Mouse (Mus musculus) ES-E14 (cell line): Measurements from ENCODE around the gene Nfic. TPM values are rescaled to one million over a fixed set of nuclear protein-coding genes. Genes with fewer than 3 reads are reported as not detected.

Source experiments
- DNase-seq: peaks from one replicate; pipeline ENCODE4 v3.0.0-alpha.2; 2013; ENCODE audit warnings: low read depth, low spot score
- H3K27ac ChIP-seq: 2 replicates; pipeline ENCODE4 v1.5.1; 2012; ENCODE audit warnings: low read depth, mild to moderate bottlenecking, low read length, moderate library complexity, mixed read lengths; ENCODE audit not compliant: poor library complexity, insufficient read depth, severe bottlenecking
- H3K36me3 ChIP-seq: 2 replicates; pipeline ENCODE4 v1.6.1; 2012; ENCODE audit warnings: mild to moderate bottlenecking, low read length, moderate library complexity, mixed read lengths; ENCODE audit not compliant: control insufficient read depth, poor library complexity, insufficient read depth, severe bottlenecking
- H3K4me1 ChIP-seq, 2 experiments: fragments of 150-350 bp in 1 of 2; sonication (generic) in 1 of 2; 2 replicates each; pipeline ENCODE4 v1.6.1; 2012; ENCODE audit warnings: low read length in 2 of 2, mild to moderate bottlenecking in 1 of 2, mixed read lengths in 1 of 2; ENCODE audit not compliant: control insufficient read depth in 2 of 2, insufficient read depth in 2 of 2, poor library complexity in 1 of 2
- H3K4me3 ChIP-seq, 2 experiments: fragments of 150-350 bp in 1 of 2; sonication (generic) in 1 of 2; 2 replicates each; pipeline ENCODE4 v1.5.1; 2012; ENCODE audit warnings: low read length in 2 of 2, low read depth in 1 of 2, mild to moderate bottlenecking in 1 of 2, mixed read lengths in 1 of 2; ENCODE audit not compliant: insufficient read depth in 1 of 2, poor library complexity in 1 of 2, severe bottlenecking in 1 of 2
- H3K9ac ChIP-seq: 2 replicates; pipeline ENCODE4 v1.6.1; 2012; ENCODE audit warnings: low read depth, mild to moderate bottlenecking, low read length, mixed read lengths; ENCODE audit not compliant: poor library complexity, insufficient read depth, severe bottlenecking
- H3K9me3 ChIP-seq: fragments of 150-350 bp; sonication (generic); 2 replicates; pipeline ENCODE4 v1.6.1; 2012; ENCODE audit warnings: low read depth, mild to moderate bottlenecking, low read length; ENCODE audit not compliant: control insufficient read depth, insufficient read depth
- CHD2 ChIP-seq: IDR thresholded peaks from 2 replicates; pipeline ENCODE4 v1.6.1; 2014; ENCODE audit warnings: mild to moderate bottlenecking, low read depth, low read length, inconsistent platforms
- HCFC1 ChIP-seq: IDR thresholded peaks from 2 replicates; pipeline ENCODE4 v1.6.1; 2012; ENCODE audit warnings: low read length, inconsistent platforms, borderline replicate concordance; ENCODE audit not compliant: insufficient read depth
- MAFK ChIP-seq: IDR thresholded peaks from 2 replicates; pipeline ENCODE4 v1.6.1; 2014; ENCODE audit warnings: mild to moderate bottlenecking, low read depth, low read length, inconsistent platforms; ENCODE audit not compliant: insufficient read depth
- ZC3H11A ChIP-seq: IDR thresholded peaks from 2 replicates; pipeline ENCODE4 v1.6.1; 2012; ENCODE audit warnings: low read depth, mild to moderate bottlenecking, inconsistent platforms, low read length, borderline replicate concordance
- ZNF384 ChIP-seq: IDR thresholded peaks from 2 replicates; pipeline ENCODE4 v1.6.1; 2012; ENCODE audit warnings: low read depth, low read length, inconsistent platforms
- in situ Hi-C, 2 experiments: fragments of 600-800 bp; cut with MboI; formaldehyde crosslinking; loops; one replicate each; pipeline ENCODE4 v1.15.1; 2025; ENCODE audit warnings: low sequenced_read_pairs in 2 of 2, inconsistent platforms in 1 of 2; ENCODE audit not compliant: unreplicated experiment in 2 of 2
- total RNA-seq: library from RNA; depleted of rRNA; stranded (reverse); fragments of 300-350 nt; gene quantifications from 2 replicates; pipeline ENCODE4 v1.2.3, GENCODE M21; 2012

Gene Nfic
- total RNA-seq, 1 experiment = 4.9 TPM

- H3K36me3 ChIP-seq = no peaks in the 10 kb centered on the region
- H3K9me3 ChIP-seq = no peaks in the 10 kb centered on the region
- no peak overlapping the region for H3K4me3 ChIP-seq
- no peak overlapping the region for H3K9ac ChIP-seq
- no peak overlapping the region for H3K27ac ChIP-seq
- no peak for DNase-seq
- TF ChIP-seq ZC3H11A (no peak), MAFK (no peak), CHD2 (no peak), HCFC1 (no peak), ZNF384 (no peak)
- in situ Hi-C loops = no loop called here
- no peaks in the 10 kb centered on the region for H3K4me1 ChIP-seq
Measured at GRCm38 (mm10) chr10:81441019-81441418, 14.4 kb downstream of the Nfic start.

- Histone ChIP-seq H3K9ac (no peak overlapping the region), H3K4me3 (no peak overlapping the region), H3K4me1 (peaks cover 3 to 12% of the 10 kb centered on the region in 2 experiments; a peak in 1 of 4 replicates), H3K27ac (no peak overlapping the region), H3K36me3 (no peaks in the 10 kb centered on the region), H3K9me3 (no peaks in the 10 kb centered on the region)
- TF ChIP-seq ZC3H11A (no peak), CHD2 (no peak), MAFK (no peak), ZNF384 (no peak), HCFC1 (no peak)
- in situ Hi-C loops = no loop called here
- no peak for DNase-seq
Measured at GRCm38 (mm10) chr10:81435436-81435835, 20.0 kb downstream of the Nfic start.

GRCm38 (mm10) chr10:81434361-81435263 lies 20.8 kb downstream of the Nfic start:
- TF ChIP-seq CHD2 (no peak), ZNF384 (no peak), MAFK (no peak), HCFC1 (no peak), ZC3H11A (no peak)
- Histone ChIP-seq H3K4me3 (no peak overlapping the region), H3K4me1 (peaks cover 3 to 12% of the 10 kb centered on the region in 2 experiments; a peak in 1 of 4 replicates), H3K9ac (no peak overlapping the region), H3K36me3 (no peaks in the 10 kb centered on the region), H3K27ac (no peak overlapping the region), H3K9me3 (no peaks in the 10 kb centered on the region)
- DNase-seq = no peak
- in situ Hi-C loops = no loop called here

GRCm38 (mm10) chr10:81433541-81434289 lies 21.7 kb downstream of the Nfic start:
- Histone ChIP-seq H3K9me3 (no peaks in the 10 kb centered on the region), H3K9ac (no peak overlapping the region), H3K4me1 (peaks cover 5 to 12% of the 10 kb centered on the region in 2 experiments; a peak in 2 of 4 replicates), H3K4me3 (no peak overlapping the region), H3K36me3 (no peaks in the 10 kb centered on the region), H3K27ac (no peak overlapping the region)
- no peak for DNase-seq
- in situ Hi-C loops = no loop called here
- no peak for TF ChIP-seq ZC3H11A
- no peak for TF ChIP-seq ZNF384
- TF ChIP-seq MAFK = no peak
- no peak for TF ChIP-seq CHD2
- no peak for TF ChIP-seq HCFC1
